Mouse (Mus musculus): ENCODE results near the gene Sord.
A peak's percentile ranks its signal among the peaks of the same experiment; 100 is the strongest.

The Sord gene

DNA sequence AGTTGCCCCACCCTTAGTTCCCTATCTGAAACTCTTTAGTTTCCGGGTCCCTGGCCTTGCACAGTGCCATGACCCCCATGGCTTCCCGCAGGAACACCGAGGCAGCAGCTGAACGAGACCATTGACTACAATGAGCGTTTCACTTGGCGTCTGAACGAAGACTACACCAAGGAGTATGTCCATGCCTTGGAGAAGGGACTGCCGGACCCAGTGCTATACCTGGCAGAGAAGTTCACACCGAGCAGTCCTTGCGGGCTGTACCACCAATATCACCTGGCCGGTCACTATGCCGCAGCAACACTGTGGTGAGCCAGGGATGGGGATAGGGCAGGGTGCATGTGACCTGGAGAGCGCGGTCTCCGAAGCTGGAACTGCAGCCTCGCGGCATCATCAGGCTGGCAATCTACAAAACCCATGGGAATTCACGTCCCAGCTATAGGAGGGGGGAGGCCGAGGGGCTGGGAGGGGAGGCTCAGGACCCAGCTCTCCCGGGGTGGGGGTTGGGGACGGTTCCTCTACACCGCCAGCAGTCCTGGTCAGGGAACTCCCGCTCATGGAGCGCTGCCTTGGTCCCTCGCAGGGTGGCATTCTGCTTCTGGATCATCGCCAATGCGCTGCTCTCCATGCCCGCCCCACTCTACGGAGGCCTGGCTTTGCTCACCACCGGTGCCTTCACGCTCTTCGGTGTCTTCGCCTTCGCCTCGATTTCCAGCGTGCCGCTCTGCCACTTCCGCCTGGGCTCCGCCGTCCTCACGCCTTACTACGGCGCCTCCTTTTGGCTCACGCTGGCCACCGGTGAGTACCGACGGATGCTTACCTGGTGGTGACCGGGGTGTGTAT, 66.8 kb downstream of the Sord start:
- DNase-seq (ENCODE audit: extremely low read depth, low read depth, low spot score) = no peak

DNA sequence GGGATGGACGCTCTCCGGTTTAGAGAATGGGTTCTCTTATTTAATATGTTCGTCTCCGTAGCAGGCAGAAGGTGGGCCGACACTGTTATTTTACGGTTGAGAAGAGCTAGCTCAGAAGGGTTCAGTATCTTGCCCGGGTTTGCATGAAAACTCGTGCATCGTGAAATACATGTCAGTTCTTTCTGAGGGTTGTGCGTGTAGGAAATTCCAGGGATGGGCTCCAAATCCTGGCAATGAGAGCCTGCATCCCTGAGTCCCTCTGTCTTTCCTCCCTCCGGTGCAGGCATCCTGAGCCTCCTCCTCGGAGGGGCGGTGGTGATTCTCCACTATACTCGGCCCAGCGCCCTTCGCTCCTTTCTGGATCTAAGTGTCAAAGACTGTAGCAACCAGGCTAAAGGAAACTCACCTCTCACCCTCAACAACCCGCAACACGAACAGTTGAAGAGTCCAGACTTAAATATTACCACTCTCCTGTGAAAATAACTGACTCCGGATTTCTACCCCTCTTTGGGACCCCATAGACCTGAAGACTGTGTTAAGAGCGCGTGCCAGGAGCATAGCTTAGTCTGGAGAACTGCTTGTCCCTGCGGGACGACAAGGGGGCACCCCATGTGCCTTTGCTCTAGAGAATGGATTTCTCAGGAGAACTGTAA, 67.5 kb downstream of the Sord start:
- DNase-seq (ENCODE audit: extremely low read depth, low read depth, low spot score) = no peak

DNA sequence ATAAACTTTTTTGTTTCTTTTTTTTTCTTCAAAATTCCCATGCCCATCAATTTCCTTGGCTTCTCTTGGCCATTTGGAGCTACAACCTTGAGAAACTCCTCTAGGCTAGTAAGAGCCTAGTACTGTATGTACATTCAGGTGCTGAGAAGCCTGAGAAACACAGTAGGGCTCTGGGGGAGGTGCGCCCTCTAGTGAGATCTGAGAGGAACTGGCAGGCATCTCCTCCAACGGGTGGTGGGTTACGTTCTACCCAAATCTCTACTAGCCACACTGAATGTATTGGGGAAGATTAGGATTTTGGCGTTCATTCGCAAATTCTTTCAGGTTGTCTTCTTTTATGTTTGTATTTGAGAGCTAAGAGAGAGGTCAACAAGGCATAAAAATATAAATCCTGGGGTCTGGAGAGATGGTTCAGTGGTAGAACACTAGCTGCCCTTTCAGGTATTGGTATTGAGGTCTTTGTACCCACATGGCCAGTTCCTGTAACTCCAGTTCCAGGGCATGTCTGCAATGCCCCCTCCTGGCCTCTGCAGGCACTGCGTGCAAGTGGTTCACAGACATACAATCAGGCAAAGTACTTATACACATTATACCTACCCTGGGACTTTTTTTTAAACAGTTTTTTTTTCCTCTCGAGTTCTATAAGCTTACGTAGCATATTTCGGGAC, 68.2 kb downstream of the Sord start:
- no peak for DNase-seq (ENCODE audit: extremely low read depth, low read depth, low spot score)

DNA sequence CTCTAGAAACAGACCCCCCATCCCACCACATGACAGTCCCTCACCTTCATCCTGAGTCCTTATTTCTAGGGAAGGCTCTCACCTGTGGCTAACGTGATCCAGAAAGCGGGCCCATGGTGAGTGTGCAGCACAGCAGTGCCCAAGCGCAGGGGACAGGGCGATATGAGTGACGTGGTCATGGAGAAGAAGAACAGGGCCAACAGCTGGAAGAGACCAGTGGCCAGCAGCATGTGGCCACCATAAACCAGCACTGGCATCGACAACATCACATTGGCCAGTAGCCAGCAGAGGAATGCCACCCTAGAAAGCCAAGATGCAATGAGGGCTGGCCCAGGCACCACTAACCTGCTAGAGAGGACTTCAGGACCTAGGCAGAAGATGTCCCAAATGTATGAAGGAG, 70.0 kb downstream of the Sord start:
- no peak for DNase-seq (ENCODE audit: extremely low read depth, low read depth, low spot score)

DNA sequence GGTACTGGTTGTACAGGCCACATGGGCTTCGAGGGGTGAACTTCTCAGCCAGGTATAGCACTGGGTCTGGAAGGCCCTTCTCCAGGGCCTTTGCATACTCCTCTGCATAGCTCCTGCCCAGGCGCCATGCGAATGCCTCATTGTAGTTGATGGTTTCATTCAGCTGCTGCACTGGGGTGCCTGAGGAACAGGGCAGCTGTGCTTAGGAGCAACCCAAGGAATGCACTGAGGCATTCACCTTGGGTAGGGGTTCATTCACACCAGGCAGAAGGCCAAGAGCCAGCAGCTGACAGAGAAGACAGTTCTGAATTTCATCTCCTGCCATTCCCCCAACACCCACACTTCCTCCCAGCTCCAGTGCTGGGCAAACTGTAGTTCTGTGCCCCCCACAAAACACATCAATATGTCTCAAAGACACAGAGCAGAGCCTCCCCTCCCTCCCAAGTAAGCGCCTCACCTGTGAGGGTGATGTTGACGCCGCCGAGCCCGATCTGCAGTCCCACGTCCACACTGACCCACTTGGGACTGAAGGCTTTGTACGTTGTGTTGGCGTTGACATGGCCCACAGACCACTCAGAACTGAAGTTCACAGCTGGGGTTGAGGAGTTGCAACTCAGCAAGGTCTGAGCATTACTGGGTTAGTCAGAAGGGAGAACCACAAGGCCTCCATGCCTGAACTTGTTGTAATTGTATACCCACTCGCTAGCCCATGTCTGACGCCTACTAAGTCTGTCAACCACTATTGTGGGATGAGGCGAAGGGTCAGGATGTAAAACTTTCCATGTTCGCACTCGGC, 70.7 kb downstream of the Sord start:
- no peak for DNase-seq (ENCODE audit: extremely low read depth, low read depth, low spot score)

- no peak for DNase-seq (ENCODE audit: extremely low read depth, low read depth, low spot score)
These were observed 71.6 kb downstream of the Sord start for GRCm38 (mm10) chr2:122306184-122306583.

DNA sequence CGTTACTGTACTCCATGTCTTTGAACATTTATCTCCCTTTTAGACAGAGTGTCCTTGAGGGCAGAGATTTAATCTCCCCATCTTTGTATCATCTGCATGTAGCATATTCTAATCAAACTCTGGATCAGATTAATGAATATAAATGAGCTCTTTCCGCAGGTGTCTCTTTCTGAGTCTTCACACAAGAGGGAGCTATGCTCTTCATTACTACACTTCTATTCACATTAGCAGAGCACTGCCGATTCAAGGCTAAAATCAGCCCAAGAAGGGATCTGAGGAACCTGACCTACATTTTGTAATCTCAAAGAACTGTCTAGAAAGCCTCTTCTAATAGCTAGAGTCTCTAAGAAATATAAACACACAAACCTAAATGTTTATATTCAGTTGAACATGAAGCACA, 75.1 kb downstream of the Sord start:
- DNase-seq (ENCODE audit: extremely low read depth, low read depth, low spot score) = no peak

GRCm38 (mm10) chr2:122311561-122311960, 77.0 kb downstream of the Sord start:
- DNase-seq (ENCODE audit: extremely low read depth, low read depth, low spot score) = no peak

GRCm38 (mm10) chr2:122312722-122313417, 78.3 kb downstream of the Sord start:
- DNase-seq (ENCODE audit: extremely low read depth, low read depth, low spot score) = peak; percentile 46

DNA sequence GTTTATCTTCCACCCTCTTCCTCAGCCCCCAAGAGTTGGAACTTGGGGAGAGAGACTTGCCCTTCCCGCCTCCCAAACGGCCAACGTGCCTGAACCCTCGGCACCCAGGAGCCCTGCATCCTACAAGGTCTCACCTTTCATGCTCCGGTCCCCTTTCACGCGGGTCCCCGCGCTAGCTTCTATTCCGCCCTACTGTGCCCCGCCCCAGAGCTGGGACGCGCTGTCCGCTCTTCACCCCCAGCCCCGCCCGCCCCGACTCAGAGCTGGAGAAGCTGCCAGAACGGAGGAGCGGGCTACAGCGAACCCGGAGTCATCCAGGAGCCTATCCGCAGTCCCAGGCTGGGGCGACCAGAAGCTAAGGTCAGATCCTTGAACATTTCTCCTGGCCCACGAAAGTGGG, 79.0 kb downstream of the Sord start, which contains the start of gene Duoxa1:
TSS of gene Duoxa1 (minus strand) at position 195 of the 400 bp plus-strand sequence.
- DNase-seq (ENCODE audit: extremely low read depth, low read depth, low spot score) = no peak

Measured in fat pad, adult 2 months (tissue).